Mouse (Mus musculus): ENCODE results near the gene Polr3b.

GRCm38 (mm10) chr10:84579527-84579926 is 42.6 kb upstream of the Polr3b start:
- TF ChIP-seq CTCF (conservative IDR thresholded peaks at IDR 0.05; ENCODE audit: low read length): no peak
- TF ChIP-seq POU5F1 (IDR thresholded peaks at IDR 0.05; ENCODE audit: borderline replicate concordance, low read length): no peak
